Mouse (Mus musculus): ENCODE measurements around the gene Ccnt1.

The Ccnt1 gene

GRCm38 (mm10) chr15:98569216-98569615 lies 1.5 kb downstream of the Ccnt1 start:
- peaks cover 48% of the 10 kb centered on the region for H3K4me1 ChIP-seq (replicated peaks; ENCODE audit: low read depth, low read length)
- peak overlapping the region; percentile 97 for H3K4me3 ChIP-seq (replicated peaks; ENCODE audit: low read length)
- TF ChIP-seq POU5F1 (IDR thresholded peaks at IDR 0.05; ENCODE audit: borderline replicate concordance, low read length) (no peak), CTCF (conservative IDR thresholded peaks at IDR 0.05; ENCODE audit: low read length) (no peak), NANOG (IDR thresholded peaks at IDR 0.05; ENCODE audit: borderline replicate concordance, low read length) (no peak)
- H3K36me3 ChIP-seq (ENCODE audit: insufficient read depth, low read length), result peaks cover 27% of the 10 kb centered on the region
- no peaks in the 10 kb centered on the region for H3K9me3 ChIP-seq (ENCODE audit: low read length)
- no peaks in the 10 kb centered on the region for H3K27me3 ChIP-seq (ENCODE audit: insufficient read depth, low read length)

GRCm38 (mm10) chr15:98568256-98569033 lies 2.3 kb downstream of the Ccnt1 start:
- peak overlapping the region; percentile 97 for H3K4me3 ChIP-seq (replicated peaks; ENCODE audit: low read length)
- TF ChIP-seq CTCF (conservative IDR thresholded peaks at IDR 0.05; ENCODE audit: low read length) (no peak), POU5F1 (IDR thresholded peaks at IDR 0.05; ENCODE audit: borderline replicate concordance, low read length) (no peak), NANOG (IDR thresholded peaks at IDR 0.05; ENCODE audit: borderline replicate concordance, low read length) (no peak; the same call in 1 of the 2 replicates)
- H3K4me1 ChIP-seq (replicated peaks; ENCODE audit: low read depth, low read length), result peaks cover 48% of the 10 kb centered on the region
- no peaks in the 10 kb centered on the region for H3K27me3 ChIP-seq (ENCODE audit: insufficient read depth, low read length)
- H3K36me3 ChIP-seq (ENCODE audit: insufficient read depth, low read length), result peaks cover 35% of the 10 kb centered on the region
- H3K9me3 ChIP-seq (ENCODE audit: low read length), result no peaks in the 10 kb centered on the region

GRCm38 (mm10) chr15:98567278-98568134 lies 3.2 kb downstream of the Ccnt1 start:
- peaks cover 44% of the 10 kb centered on the region for H3K36me3 ChIP-seq (ENCODE audit: insufficient read depth, low read length)
- TF ChIP-seq NANOG (IDR thresholded peaks at IDR 0.05; ENCODE audit: borderline replicate concordance, low read length), result no peak
- H3K27me3 ChIP-seq (ENCODE audit: insufficient read depth, low read length), result no peaks in the 10 kb centered on the region
- peak overlapping the region; percentile 97 for H3K4me3 ChIP-seq (replicated peaks; ENCODE audit: low read length)
- H3K4me1 ChIP-seq (replicated peaks; ENCODE audit: low read depth, low read length), result peaks cover 55% of the 10 kb centered on the region
- no peaks in the 10 kb centered on the region for H3K9me3 ChIP-seq (ENCODE audit: low read length)

- Histone ChIP-seq H3K9me3 (ENCODE audit: low read length) (no peaks in the 10 kb centered on the region), H3K4me1 (replicated peaks; ENCODE audit: low read depth, low read length) (peaks cover 60% of the 10 kb centered on the region), H3K4me3 (replicated peaks; ENCODE audit: low read length) (peak overlapping the region; percentile 97), H3K36me3 (ENCODE audit: insufficient read depth, low read length) (peaks cover 50% of the 10 kb centered on the region), H3K27me3 (ENCODE audit: insufficient read depth, low read length) (no peaks in the 10 kb centered on the region)
- TF ChIP-seq CTCF (conservative IDR thresholded peaks at IDR 0.05; ENCODE audit: low read length) (no peak), NANOG (IDR thresholded peaks at IDR 0.05; ENCODE audit: borderline replicate concordance, low read length) (no peak), POU5F1 (IDR thresholded peaks at IDR 0.05; ENCODE audit: borderline replicate concordance, low read length) (no peak)
Measured at GRCm38 (mm10) chr15:98566973-98567277, 3.8 kb downstream of the Ccnt1 start.

GRCm38 (mm10) chr15:98557186-98557585 lies 13.5 kb downstream of the Ccnt1 start:
- Histone ChIP-seq H3K27me3 (ENCODE audit: insufficient read depth, low read length) (no peaks in the 10 kb centered on the region), H3K4me1 (replicated peaks; ENCODE audit: low read depth, low read length) (peaks cover 12% of the 10 kb centered on the region), H3K9me3 (ENCODE audit: low read length) (no peaks in the 10 kb centered on the region), H3K4me3 (replicated peaks; ENCODE audit: low read length) (no peak overlapping the region), H3K36me3 (ENCODE audit: insufficient read depth, low read length) (peaks cover 92% of the 10 kb centered on the region)
- no peak for TF ChIP-seq NANOG (IDR thresholded peaks at IDR 0.05; ENCODE audit: borderline replicate concordance, low read length)
- TF ChIP-seq POU5F1 (IDR thresholded peaks at IDR 0.05; ENCODE audit: borderline replicate concordance, low read length), result no peak
- TF ChIP-seq CTCF (conservative IDR thresholded peaks at IDR 0.05; ENCODE audit: low read length), result no peak

GRCm38 (mm10) chr15:98555881-98556280 lies 14.8 kb downstream of the Ccnt1 start:
- Histone ChIP-seq H3K36me3 (ENCODE audit: insufficient read depth, low read length) (peaks cover 94% of the 10 kb centered on the region), H3K9me3 (ENCODE audit: low read length) (no peaks in the 10 kb centered on the region), H3K27me3 (ENCODE audit: insufficient read depth, low read length) (no peaks in the 10 kb centered on the region), H3K4me3 (replicated peaks; ENCODE audit: low read length) (no peak overlapping the region), H3K4me1 (replicated peaks; ENCODE audit: low read depth, low read length) (peaks cover 3% of the 10 kb centered on the region)
- TF ChIP-seq POU5F1 (IDR thresholded peaks at IDR 0.05; ENCODE audit: borderline replicate concordance, low read length) (no peak), CTCF (conservative IDR thresholded peaks at IDR 0.05; ENCODE audit: low read length) (no peak), NANOG (IDR thresholded peaks at IDR 0.05; ENCODE audit: borderline replicate concordance, low read length) (no peak)

- Histone ChIP-seq H3K36me3 (ENCODE audit: insufficient read depth, low read length) (peaks cover 93% of the 10 kb centered on the region), H3K4me3 (replicated peaks; ENCODE audit: low read length) (no peak overlapping the region), H3K9me3 (ENCODE audit: low read length) (no peaks in the 10 kb centered on the region), H3K27me3 (ENCODE audit: insufficient read depth, low read length) (no peaks in the 10 kb centered on the region), H3K4me1 (replicated peaks; ENCODE audit: low read depth, low read length) (peaks cover 10% of the 10 kb centered on the region)
- TF ChIP-seq CTCF (conservative IDR thresholded peaks at IDR 0.05; ENCODE audit: low read length), result no peak
- TF ChIP-seq NANOG (IDR thresholded peaks at IDR 0.05; ENCODE audit: borderline replicate concordance, low read length), result no peak
- TF ChIP-seq POU5F1 (IDR thresholded peaks at IDR 0.05; ENCODE audit: borderline replicate concordance, low read length), result no peak
Measured at GRCm38 (mm10) chr15:98552758-98553157, 18.0 kb downstream of the Ccnt1 start.

- TF ChIP-seq POU5F1 (IDR thresholded peaks at IDR 0.05; ENCODE audit: borderline replicate concordance, low read length) (no peak), CTCF (conservative IDR thresholded peaks at IDR 0.05; ENCODE audit: low read length) (no peak), NANOG (IDR thresholded peaks at IDR 0.05; ENCODE audit: borderline replicate concordance, low read length) (no peak)
- Histone ChIP-seq H3K36me3 (ENCODE audit: insufficient read depth, low read length) (peaks cover 97% of the 10 kb centered on the region), H3K27me3 (ENCODE audit: insufficient read depth, low read length) (no peaks in the 10 kb centered on the region), H3K4me3 (replicated peaks; ENCODE audit: low read length) (no peak overlapping the region), H3K9me3 (ENCODE audit: low read length) (no peaks in the 10 kb centered on the region), H3K4me1 (replicated peaks; ENCODE audit: low read depth, low read length) (peaks cover 60% of the 10 kb centered on the region)
Measured at GRCm38 (mm10) chr15:98546843-98547242, 23.9 kb downstream of the Ccnt1 start.
